Mouse (Mus musculus) olfactory bulb, adult 2 months (tissue): ENCODE data around the gene Grasp.

Source experiments
- CTCF ChIP-seq: fragments of 200-500 bp; IDR thresholded peaks from 2 replicates; pipeline ENCODE4 v1.5.1; 2012; ENCODE audit warnings: low read depth, mild to moderate bottlenecking, low read length, moderate library complexity; ENCODE audit not compliant: insufficient read depth
- POLR2A ChIP-seq: fragments of 200-500 bp; IDR thresholded peaks from 2 replicates; pipeline ENCODE4 v1.6.1; 2012; ENCODE audit warnings: mild to moderate bottlenecking, low read depth, low read length, moderate library complexity; ENCODE audit not compliant: insufficient read depth

- TF ChIP-seq POLR2A (no peak), CTCF (no peak)
Observed at GRCm38 (mm10) chr15:101204781-101205180, 19.2 kb upstream of the Grasp start.
